Mouse (Mus musculus): Measurements from ENCODE around the gene Ccdc85c. TPM values are rescaled to one million over a fixed set of nuclear protein-coding genes. Genes with fewer than 3 reads are reported as not detected.
A peak's percentile ranks its signal among the peaks of the same experiment; 100 is the strongest.

Ccdc85c gene
- polyA plus RNA-seq, 2 experiments: 6.1 to 9.9 TPM

DNA sequence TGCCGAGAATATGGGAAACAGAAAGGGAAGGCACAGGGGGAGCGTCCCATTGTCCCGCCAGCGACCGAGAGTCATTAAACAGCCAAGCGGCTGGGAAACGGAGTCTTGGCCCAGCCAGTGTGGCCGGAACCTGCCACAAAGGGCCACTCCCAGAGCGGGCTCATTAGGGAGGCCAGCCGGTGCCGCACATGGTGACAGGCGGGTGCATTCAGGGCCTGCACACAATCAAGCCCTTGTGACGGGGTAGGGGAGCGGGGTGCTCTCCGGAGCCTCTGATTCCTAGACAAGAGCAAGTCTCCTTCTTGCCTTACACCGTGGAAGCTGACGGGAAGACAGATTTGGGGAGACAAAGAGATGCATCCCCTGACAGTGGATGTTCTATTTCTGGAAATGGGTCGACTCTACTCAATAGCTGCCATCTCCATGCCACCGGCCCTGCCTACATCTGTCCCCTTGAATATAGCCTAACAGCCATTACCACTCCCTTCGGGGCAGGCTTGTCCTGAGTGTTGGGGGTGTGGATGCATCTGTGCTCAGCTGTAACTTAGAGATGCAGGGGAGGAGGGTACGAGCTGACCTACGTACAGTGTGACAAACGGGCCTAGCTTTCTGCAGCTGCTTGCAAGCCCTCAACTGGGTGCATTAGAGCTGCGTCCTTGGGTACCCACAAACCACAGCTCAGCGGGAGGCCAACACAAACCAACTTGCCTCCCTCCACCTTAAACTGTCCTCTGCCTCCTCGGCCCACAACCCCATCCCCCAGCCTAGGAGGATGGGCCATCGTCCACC is 9.2 kb downstream of the Ccdc85c start:
- DNase-seq (ENCODE audit: low spot score) (no peak), ATAC-seq (ENCODE audit: low FRiP score, low read depth) (peak; percentile 60; the same call in 1 of the 2 replicates)
- Histone ChIP-seq H3K36me3 (ENCODE audit: control insufficient read depth, insufficient read depth, low read length) (no peaks in the 10 kb centered on the region), H3K27ac (replicated peaks; ENCODE audit: low read depth, low read length) (no peak overlapping the region), H3K4me3 (replicated peaks; ENCODE audit: low read length) (no peak overlapping the region), H3K9ac (ENCODE audit: low read depth, low read length, severe bottlenecking) (peak overlapping the region; percentile 25; the same call in 1 of the 2 replicates), H3K27me3 (ENCODE audit: control insufficient read depth, insufficient read depth, low read length) (no peaks in the 10 kb centered on the region), H3K4me1 (ENCODE audit: control insufficient read depth, insufficient read depth, low read length) (peaks cover 16% of the 10 kb centered on the region), H3K4me2 (replicated peaks; ENCODE audit: low read depth, low read length, severe bottlenecking) (peak overlapping the region; percentile 25), H3K9me3 (ENCODE audit: control insufficient read depth, low read length) (no peaks in the 10 kb centered on the region)
- no peak for TF ChIP-seq POLR2A (IDR thresholded peaks at IDR 0.05; ENCODE audit: borderline replicate concordance, extremely low read depth, insufficient read depth, insufficient read length)
- 28% methylated on average over 26 of the region's 27 CpGs for WGBS

DNA sequence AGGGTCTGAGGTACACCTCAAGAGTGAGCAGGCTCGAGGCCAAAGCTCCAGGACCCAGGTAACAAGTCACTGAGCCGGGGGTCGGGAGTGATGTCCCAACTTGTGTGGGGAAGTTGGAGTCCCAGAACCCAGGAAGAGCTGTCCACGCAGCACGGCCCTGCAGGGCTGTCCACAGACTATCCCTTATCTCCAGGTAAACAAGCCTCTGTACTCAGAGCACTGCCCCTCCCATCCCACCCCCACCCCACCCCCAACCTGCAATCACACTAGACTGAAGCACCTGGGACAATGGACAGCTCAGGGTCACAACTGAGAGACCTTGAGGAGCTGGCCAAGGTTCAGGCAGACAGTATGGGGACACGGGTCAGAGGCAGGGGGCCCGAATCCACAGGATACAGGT is 10.3 kb downstream of the Ccdc85c start:
- H3K4me1 ChIP-seq (ENCODE audit: control insufficient read depth, insufficient read depth, low read length): peaks cover 16% of the 10 kb centered on the region
- DNase-seq (ENCODE audit: low spot score): no peak

DNA sequence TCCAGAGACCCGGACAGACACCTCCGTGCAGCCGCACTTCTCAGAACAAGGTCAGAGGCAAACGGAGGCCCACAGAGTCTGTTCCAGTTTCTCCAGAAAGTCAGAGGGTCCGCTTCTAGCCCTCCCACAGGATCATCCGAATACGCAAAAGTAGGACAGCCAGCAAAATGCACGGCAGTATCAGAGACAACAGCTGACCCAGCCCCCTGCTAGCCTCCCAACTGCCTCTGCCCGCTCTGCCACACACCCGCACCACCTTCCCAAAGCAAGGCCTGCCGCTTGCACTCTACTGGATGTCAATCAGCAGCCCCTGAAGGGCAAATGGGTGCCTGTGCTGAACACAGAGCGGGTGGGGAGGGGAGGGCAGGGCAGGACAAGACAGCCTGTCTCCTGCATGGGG is 14.3 kb downstream of the Ccdc85c start:
- no peak for TF ChIP-seq POLR2A (IDR thresholded peaks at IDR 0.05; ENCODE audit: borderline replicate concordance, extremely low read depth, insufficient read depth, insufficient read length)

More for the DNA sequence above, 10.3 kb downstream of the Ccdc85c start:
- Histone ChIP-seq H3K9ac (ENCODE audit: low read depth, low read length, severe bottlenecking) (no peak overlapping the region), H3K9me3 (ENCODE audit: control insufficient read depth, low read length) (no peaks in the 10 kb centered on the region), H3K27me3 (ENCODE audit: control insufficient read depth, insufficient read depth, low read length) (no peaks in the 10 kb centered on the region), H3K4me3 (replicated peaks; ENCODE audit: low read length) (no peak overlapping the region), H3K4me2 (replicated peaks; ENCODE audit: low read depth, low read length, severe bottlenecking) (no peak overlapping the region), H3K36me3 (ENCODE audit: control insufficient read depth, insufficient read depth, low read length) (no peaks in the 10 kb centered on the region), H3K27ac (replicated peaks; ENCODE audit: low read depth, low read length) (no peak overlapping the region)
- no peak for TF ChIP-seq POLR2A (IDR thresholded peaks at IDR 0.05; ENCODE audit: borderline replicate concordance, extremely low read depth, insufficient read depth, insufficient read length)
- 77% methylated on average over 7 of the region's 7 CpGs for WGBS
- ATAC-seq (ENCODE audit: low FRiP score, low read depth): no peak

DNA sequence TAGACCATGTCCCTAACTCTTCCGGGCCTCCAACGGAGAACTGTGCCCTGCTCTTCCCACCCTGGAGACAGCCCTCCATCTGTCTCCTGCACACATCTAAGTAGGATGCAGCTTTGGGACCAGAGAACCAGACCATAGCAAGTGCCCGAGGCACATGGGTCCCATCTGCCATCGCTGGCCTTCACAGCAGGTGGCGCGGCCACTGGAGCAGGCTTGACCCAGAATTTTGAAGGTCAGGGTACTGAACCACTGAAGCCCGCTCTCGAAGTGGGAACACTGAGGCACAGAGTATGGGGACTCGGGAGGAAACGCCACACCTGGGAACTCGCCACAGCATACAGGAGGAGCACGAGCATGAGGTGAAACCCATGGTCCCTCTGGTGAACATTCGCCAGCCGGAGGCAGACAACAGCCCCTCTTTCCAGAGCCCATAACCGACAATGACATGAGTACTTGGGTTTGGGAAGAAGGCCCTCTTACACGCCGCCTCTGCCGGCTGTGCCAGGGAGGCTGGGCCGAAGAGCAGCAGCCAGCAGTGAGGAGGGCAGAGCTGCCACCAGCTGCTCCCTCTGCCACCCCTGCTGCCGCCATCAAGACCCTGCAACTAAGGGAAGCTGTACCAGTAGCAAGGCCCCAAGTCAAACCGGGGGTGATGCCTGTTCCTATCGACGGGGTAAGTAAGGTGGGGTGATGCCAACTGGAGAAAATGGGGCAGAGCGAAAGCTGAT is 15.7 kb downstream of the Ccdc85c start:
- no peak for TF ChIP-seq POLR2A (IDR thresholded peaks at IDR 0.05; ENCODE audit: borderline replicate concordance, extremely low read depth, insufficient read depth, insufficient read length)
- peaks cover 17% of the 10 kb centered on the region for H3K4me1 ChIP-seq (ENCODE audit: control insufficient read depth, insufficient read depth, low read length)
- no peaks in the 10 kb centered on the region for H3K36me3 ChIP-seq (ENCODE audit: control insufficient read depth, insufficient read depth, low read length)
- no peak overlapping the region for H3K9ac ChIP-seq (ENCODE audit: low read depth, low read length, severe bottlenecking)
- DNase-seq (ENCODE audit: low spot score) (no peak), ATAC-seq (ENCODE audit: low FRiP score, low read depth) (no peak)
- no peak overlapping the region for H3K4me3 ChIP-seq (replicated peaks; ENCODE audit: low read length)
- H3K27me3 ChIP-seq (ENCODE audit: control insufficient read depth, insufficient read depth, low read length): no peaks in the 10 kb centered on the region
- no peak overlapping the region for H3K4me2 ChIP-seq (replicated peaks; ENCODE audit: low read depth, low read length, severe bottlenecking)
- no peak overlapping the region for H3K27ac ChIP-seq (replicated peaks; ENCODE audit: low read depth, low read length)
- no peaks in the 10 kb centered on the region for H3K9me3 ChIP-seq (ENCODE audit: control insufficient read depth, low read length)
- WGBS: 90% methylated on average over 24 of the region's 24 CpGs

More for the DNA sequence above, 14.3 kb downstream of the Ccdc85c start:
- no peaks in the 10 kb centered on the region for H3K36me3 ChIP-seq (ENCODE audit: control insufficient read depth, insufficient read depth, low read length)
- H3K4me3 ChIP-seq (replicated peaks; ENCODE audit: low read length): no peak overlapping the region
- DNase-seq (ENCODE audit: low spot score) (no peak), ATAC-seq (ENCODE audit: low FRiP score, low read depth) (no peak)
- no peak overlapping the region for H3K4me2 ChIP-seq (replicated peaks; ENCODE audit: low read depth, low read length, severe bottlenecking)
- WGBS: 80% methylated on average over 11 of the region's 12 CpGs
- H3K27me3 ChIP-seq (ENCODE audit: control insufficient read depth, insufficient read depth, low read length): no peaks in the 10 kb centered on the region
- no peaks in the 10 kb centered on the region for H3K9me3 ChIP-seq (ENCODE audit: control insufficient read depth, low read length)
- no peak overlapping the region for H3K9ac ChIP-seq (ENCODE audit: low read depth, low read length, severe bottlenecking)
- peaks cover 22% of the 10 kb centered on the region for H3K4me1 ChIP-seq (ENCODE audit: control insufficient read depth, insufficient read depth, low read length)
- H3K27ac ChIP-seq (replicated peaks; ENCODE audit: low read depth, low read length): no peak overlapping the region

DNA sequence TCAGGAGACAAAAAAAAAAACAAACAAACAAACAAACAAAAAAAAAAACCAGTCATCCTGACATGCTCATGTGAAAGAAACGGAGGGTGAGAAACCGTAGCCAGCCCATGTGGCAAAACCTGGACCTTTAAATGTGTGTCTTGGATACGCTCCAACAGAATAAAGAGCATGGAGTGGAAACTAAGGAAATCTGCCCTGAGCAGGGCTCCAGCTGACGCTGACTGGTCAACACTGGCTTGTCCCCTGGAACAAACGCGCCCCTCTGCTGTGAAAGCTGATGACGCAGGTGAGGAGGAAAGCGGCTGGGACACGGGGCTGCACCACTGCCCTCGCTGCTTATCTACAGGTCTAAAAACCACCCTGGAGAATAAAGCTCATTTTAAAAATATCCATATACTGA is 18.5 kb downstream of the Ccdc85c start:
- peak; percentile 32 for DNase-seq (ENCODE audit: low spot score)
- no peak for TF ChIP-seq POLR2A (IDR thresholded peaks at IDR 0.05; ENCODE audit: borderline replicate concordance, extremely low read depth, insufficient read depth, insufficient read length)

More for the DNA sequence above, 18.5 kb downstream of the Ccdc85c start:
- Histone ChIP-seq H3K9ac (ENCODE audit: low read depth, low read length, severe bottlenecking) (no peak overlapping the region), H3K4me3 (replicated peaks; ENCODE audit: low read length) (no peak overlapping the region), H3K4me2 (replicated peaks; ENCODE audit: low read depth, low read length, severe bottlenecking) (no peak overlapping the region), H3K36me3 (ENCODE audit: control insufficient read depth, insufficient read depth, low read length) (no peaks in the 10 kb centered on the region), H3K4me1 (ENCODE audit: control insufficient read depth, insufficient read depth, low read length) (peaks cover 22% of the 10 kb centered on the region), H3K9me3 (ENCODE audit: control insufficient read depth, low read length) (no peaks in the 10 kb centered on the region), H3K27ac (replicated peaks; ENCODE audit: low read depth, low read length) (no peak overlapping the region), H3K27me3 (ENCODE audit: control insufficient read depth, insufficient read depth, low read length) (no peaks in the 10 kb centered on the region)
- ATAC-seq (ENCODE audit: low FRiP score, low read depth): no peak
- 46% methylated on average over 10 of the region's 10 CpGs for WGBS

Data from limb, embryonic 14.5 days (tissue).